Mouse (Mus musculus) retina, postnatal 7 days (tissue): Measurements from ENCODE around the gene Dpp8.
"Not testable (repeated sequence)": the region's sequence is repeated elsewhere in the genome, so short reads cannot be mapped to it uniquely, and the experiment has no call there.

Experiments
- DNase-seq: peaks from one replicate; pipeline ENCODE4 v3.0.0-alpha.2; 2012; ENCODE audit warnings: low read depth, low spot score

The Dpp8 gene

GRCm38 (mm10) chr9:65021887-65022579 is 10.2 kb upstream of the Dpp8 start:
- no peak for DNase-seq

DNA sequence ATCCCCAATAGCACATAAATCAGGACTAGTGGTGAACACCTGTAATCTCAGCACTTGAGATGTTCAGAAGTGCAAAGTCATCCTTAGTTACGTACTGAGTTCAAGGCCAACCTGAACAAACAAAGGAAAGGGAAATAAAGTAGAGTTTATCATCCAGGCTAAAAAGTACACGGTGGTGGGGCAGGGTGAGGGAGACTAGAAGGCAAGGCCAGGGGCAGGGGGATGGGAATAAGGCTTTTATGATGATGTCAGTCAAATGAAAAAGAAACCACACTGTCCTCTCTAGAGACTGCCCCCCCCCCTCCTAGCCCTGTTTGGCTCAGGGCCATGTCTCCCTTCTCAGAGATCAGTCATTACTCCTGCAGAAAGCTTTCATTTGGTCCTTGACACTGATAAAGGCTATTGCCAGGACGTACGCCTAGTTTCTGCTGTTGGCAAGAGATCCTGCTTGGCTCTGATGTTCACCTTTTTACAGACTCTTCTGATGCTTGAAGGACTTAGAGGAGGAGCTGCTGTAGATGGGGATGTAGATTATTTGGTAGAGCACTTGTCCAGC is 9.6 kb upstream of the Dpp8 start:
- DNase-seq: no peak

DNA sequence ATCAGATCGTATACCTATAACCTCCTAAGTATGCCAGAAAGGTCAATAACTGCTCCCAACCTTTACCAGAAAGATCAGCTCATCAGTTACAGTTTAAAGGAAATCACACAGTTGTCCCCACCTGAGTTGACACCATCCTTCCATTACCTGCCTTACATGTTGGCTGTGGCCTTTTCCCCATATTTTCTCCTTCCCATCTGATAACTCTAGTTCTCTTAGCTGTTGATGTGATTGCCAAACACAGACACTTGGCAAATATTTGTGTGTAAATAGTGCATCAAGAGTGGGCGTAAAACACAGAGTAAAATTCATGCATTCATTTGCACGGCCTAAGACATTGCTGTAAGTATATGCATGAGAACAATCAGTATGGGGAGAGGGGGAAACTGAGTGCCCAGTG is 8.8 kb upstream of the Dpp8 start:
- no peak for DNase-seq

GRCm38 (mm10) chr9:65027241-65027640 is 5.0 kb upstream of the Dpp8 start:
- DNase-seq: no peak

GRCm38 (mm10) chr9:65028313-65028712 is 3.9 kb upstream of the Dpp8 start:
- DNase-seq: no peak

DNA sequence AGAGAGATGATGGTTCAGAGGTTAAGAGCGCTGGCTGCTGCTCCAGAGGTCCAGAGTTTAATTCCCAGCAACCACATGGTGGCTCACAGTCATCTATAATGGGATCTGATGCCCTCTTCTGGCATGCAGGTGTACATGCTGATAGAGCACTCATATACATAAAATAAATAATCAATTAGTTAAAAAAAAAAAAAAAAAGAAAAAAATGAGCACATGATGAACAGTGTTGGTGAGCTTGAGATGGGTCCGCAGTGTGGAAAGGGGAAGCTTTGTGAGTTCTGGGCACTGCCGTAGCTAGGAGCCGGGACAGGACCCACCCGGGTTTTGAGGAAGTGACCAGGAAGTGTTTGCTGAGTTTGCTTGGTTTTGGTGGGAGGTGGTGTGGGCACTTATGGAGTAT is 859 bp upstream of the Dpp8 start:
- not testable (repeated sequence) for DNase-seq

- DNase-seq: no peak
These were observed 333 bp upstream of the Dpp8 start for GRCm38 (mm10) chr9:65031894-65032268.

DNA sequence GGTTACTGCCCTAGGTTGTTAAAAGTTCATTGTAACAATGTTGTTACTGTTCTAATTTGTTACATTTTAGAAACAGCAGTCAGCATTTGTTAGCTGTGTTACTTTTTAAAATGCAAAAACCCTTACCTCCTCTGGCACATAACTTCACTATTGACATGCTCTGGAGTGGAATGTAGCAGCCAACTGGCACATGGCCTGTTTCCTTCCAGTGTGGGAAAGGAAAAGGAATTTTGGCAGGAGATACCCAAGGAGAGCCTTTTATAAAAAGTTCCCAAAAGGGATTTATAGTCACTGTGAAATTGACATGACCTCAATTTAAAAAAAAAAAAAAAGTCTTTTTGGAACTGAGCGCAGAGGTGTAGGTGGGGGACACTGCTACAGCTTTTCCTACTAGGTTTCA is 4.2 kb downstream of the Dpp8 start:
- no peak for DNase-seq

GRCm38 (mm10) chr9:65036861-65037260 is 4.6 kb downstream of the Dpp8 start:
- DNase-seq: no peak

DNA sequence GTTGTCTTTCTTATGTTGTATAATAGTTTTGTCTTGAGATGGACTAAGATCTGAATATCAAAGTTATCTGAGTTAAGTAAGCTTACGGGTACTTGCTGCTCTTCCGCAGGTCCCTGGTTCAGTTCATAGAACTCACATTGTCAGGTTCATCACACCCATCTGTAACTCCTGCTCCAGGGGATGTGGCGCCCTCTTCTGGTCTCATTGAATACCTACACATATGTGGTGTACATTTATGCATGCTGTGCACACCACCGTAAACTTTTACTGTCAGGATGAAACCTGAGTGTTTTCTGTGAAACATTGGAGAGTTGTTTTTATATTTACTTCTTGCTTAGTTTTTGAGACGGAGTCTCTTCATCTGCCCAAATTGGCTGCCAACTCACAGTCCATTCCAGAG is 9.2 kb downstream of the Dpp8 start:
- DNase-seq: no peak

DNA sequence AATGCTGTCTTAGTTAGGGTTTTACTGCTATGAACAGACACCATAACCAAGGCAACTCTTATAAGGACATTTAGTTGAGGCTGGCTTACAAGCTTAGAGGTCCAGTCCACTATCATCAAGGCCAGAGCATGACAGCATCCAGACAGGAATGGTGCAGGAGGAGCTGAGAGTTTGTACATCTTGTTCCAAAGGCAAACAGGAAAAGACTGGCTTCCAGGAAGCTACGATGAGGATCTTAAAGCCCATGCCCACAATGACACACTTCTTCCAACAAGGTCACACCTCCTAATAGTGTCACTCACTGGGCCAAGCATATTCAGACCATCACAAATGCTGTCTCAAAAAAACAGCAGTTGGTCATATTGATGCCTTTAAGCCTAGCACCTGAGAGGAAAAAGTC is 14.8 kb downstream of the Dpp8 start:
- no peak for DNase-seq

- DNase-seq: no peak
These were observed 17.2 kb downstream of the Dpp8 start for GRCm38 (mm10) chr9:65049422-65049821.

- no peak for DNase-seq
These were observed 18.8 kb downstream of the Dpp8 start for GRCm38 (mm10) chr9:65050981-65051380.

DNA sequence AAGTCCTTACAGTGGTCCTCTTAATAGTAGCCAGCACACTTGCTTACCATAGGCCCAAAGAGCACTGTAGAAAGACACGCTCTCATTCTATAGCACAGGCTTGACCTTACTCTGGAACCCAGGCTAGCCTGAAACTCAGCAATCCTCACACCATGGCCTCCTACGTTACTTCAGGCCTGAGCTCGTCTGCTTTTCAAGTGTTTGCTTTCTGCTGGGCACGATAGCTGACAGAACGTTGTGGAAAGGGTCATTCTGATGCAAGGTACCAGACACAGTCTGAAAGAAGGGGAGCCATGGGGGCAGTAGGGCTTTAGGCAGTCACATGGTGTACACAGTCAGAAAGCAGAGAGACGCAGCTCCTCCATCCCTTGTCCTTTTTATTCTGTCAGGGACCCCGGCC is 32.0 kb downstream of the Dpp8 start:
- no peak for DNase-seq

DNA sequence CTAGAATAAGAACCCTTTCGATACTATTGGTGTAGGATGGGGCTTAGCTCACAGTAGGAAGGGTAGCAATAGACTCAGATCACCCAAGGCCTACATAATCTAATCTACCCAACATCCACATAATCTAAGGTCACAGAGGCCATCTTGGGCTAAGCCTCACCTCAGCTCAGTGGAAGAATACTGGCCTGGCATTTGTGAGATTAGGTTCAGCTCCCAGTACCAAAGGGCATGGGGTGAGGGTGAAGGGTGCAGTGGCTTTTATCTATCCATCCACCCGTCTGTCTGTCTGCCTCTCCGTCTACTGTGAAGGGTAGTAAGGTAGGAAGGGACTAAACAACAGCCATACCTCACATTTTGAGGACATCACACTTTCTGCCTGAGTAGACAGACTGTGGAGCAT is 38.4 kb downstream of the Dpp8 start:
- DNase-seq: no peak

- DNase-seq: no peak
These were observed 41.3 kb downstream of the Dpp8 start for GRCm38 (mm10) chr9:65073555-65073954.

- no peak for DNase-seq
These were observed 42.0 kb downstream of the Dpp8 start for GRCm38 (mm10) chr9:65074251-65074650.

- DNase-seq: no peak
These were observed 42.8 kb downstream of the Dpp8 start for GRCm38 (mm10) chr9:65074855-65075493.

- no peak for DNase-seq
These were observed 45.3 kb downstream of the Dpp8 start for GRCm38 (mm10) chr9:65077536-65077935.

- not testable (repeated sequence) for DNase-seq
These were observed 47.9 kb downstream of the Dpp8 start for GRCm38 (mm10) chr9:65080141-65080540.

- no peak for DNase-seq
These were observed 51.0 kb downstream of the Dpp8 start for GRCm38 (mm10) chr9:65083075-65083765.

DNA sequence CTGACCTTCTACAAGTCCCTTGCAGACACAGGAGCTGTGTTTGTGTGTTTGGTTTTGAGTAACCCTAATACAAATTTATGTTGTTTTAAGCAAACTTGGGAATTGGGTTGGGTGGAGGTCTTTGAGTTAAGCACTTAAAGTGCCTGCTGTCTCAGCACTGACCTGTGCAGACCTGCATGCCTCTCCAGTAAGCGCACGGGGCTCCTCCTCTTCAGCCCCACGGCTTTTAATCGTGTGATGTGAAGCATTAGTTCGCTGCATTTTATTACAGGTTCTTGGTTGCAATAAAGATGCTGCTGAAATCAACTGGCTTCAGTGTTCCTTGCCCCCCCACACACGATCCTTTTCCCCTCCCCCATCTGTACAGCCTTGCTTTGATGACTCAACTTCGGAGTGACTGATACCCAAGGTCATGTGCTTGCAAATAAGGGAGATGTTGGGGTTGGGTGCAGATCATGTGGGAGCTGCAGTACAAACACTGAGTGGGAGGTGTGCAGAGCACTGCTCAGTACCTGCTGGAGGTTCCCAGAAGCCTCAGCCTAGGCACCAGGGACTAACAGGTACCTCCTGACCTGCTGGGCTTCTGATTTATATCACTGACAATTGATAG is 52.1 kb downstream of the Dpp8 start:
- no peak for DNase-seq
